Mouse (Mus musculus) liver, embryonic 14.5 days (tissue): ENCODE results near the gene Polr2c. TPM values are rescaled to one million over a fixed set of nuclear protein-coding genes. Genes with fewer than 3 reads are reported as not detected.

ENCODE experiments used
- ATAC-seq: fragments of 200-750 bp; cut with Nextera tagmentation; 2 replicates; pipeline ENCODE4 v1.8.0; 2017; ENCODE audit warnings: moderate number of reproducible peaks, mild to moderate bottlenecking, moderate library complexity; ENCODE audit not compliant: insufficient read depth
- DNase-seq, 3 experiments: peaks; one replicate each; pipeline ENCODE4 v3.0.0-alpha.2; 2012 to 2013; ENCODE audit warnings: low read depth in 3 of 3, low spot score in 3 of 3
- H3K27ac ChIP-seq: fragments of 300-500 bp; sonication (generic); 2 replicates; pipeline ENCODE4 v1.5.1; 2014; ENCODE audit warnings: moderate library complexity, mild to moderate bottlenecking, control low read depth, inconsistent platforms
- H3K27me3 ChIP-seq: fragments of 300-500 bp; sonication (generic); 2 replicates; pipeline ENCODE4 v1.6.1; 2014; ENCODE audit warnings: mild to moderate bottlenecking, low read length, moderate library complexity; ENCODE audit not compliant: control insufficient read depth, insufficient read depth
- H3K36me3 ChIP-seq: fragments of 300-500 bp; sonication (generic); replicated peaks from 2 replicates; pipeline ENCODE4 v1.6.1; 2014; ENCODE audit warnings: low read depth; ENCODE audit not compliant: control insufficient read depth, insufficient read depth
- H3K4me1 ChIP-seq, 2 experiments: fragments of 200-500 bp in 1 of 2; fragments of 300-500 bp in 1 of 2; sonication (generic) in 1 of 2; replicated peaks; 2 replicates each; pipeline ENCODE4 v1.6.1; 2012 to 2014; ENCODE audit warnings: antibody characterized with exemption in 1 of 2, inconsistent platforms in 1 of 2, low read length in 1 of 2; ENCODE audit not compliant: control insufficient read depth in 2 of 2, insufficient read depth in 2 of 2
- H3K4me2 ChIP-seq: fragments of 300-500 bp; sonication (generic); 2 replicates; pipeline ENCODE4 v1.6.1; 2014; ENCODE audit warnings: low read depth, mild to moderate bottlenecking, control low read depth, moderate library complexity
- H3K4me3 ChIP-seq, 2 experiments: fragments of 200-500 bp in 1 of 2; fragments of 300-500 bp in 1 of 2; sonication (generic) in 1 of 2; 2 replicates each; pipeline ENCODE4 v1.5.1; 2012 to 2014; ENCODE audit warnings: low read depth in 2 of 2, low read length in 2 of 2, mild to moderate bottlenecking in 2 of 2, control low read depth in 1 of 2, inconsistent platforms in 1 of 2, moderate library complexity in 1 of 2; ENCODE audit not compliant: insufficient read depth in 1 of 2
- H3K9ac ChIP-seq: fragments of 300-500 bp; sonication (generic); replicated peaks from 2 replicates; pipeline ENCODE4 v1.6.1; 2014; ENCODE audit warnings: mild to moderate bottlenecking, control low read depth, moderate library complexity
- H3K9me3 ChIP-seq: fragments of 300-500 bp; sonication (generic); 2 replicates; pipeline ENCODE4 v1.6.1; 2016; ENCODE audit warnings: low read length, mixed read lengths; ENCODE audit not compliant: control insufficient read depth
- CTCF ChIP-seq: IDR thresholded peaks from 2 replicates; pipeline ENCODE4 v1.5.1; 2016; ENCODE audit warnings: antibody characterized with exemption, low read depth, control low read depth
- EP300 ChIP-seq: IDR thresholded peaks from 2 replicates; pipeline ENCODE4 v1.6.1; 2016; ENCODE audit warnings: antibody characterized with exemption, low read depth
- WGBS: fragments of 180-500 bp; shearing (Covaris S2); extraction: QIAGEN DNeasy Blood & Tissue Kit; methylation state at CpG from one replicate; pipeline ENCODE4 v1.1.7; 2014; ENCODE audit not compliant: insufficient replicate concordance; 5-methylcytosine and 5-hydroxymethylcytosine counted together
- polyA plus RNA-seq, 2 experiments: library from polyadenylated mRNA; depleted of rRNA in 1 of 2; stranded (reverse) in 1 of 2; unstranded in 1 of 2; fragments of >200 nt; fragmentation: Nextera tagmentation in 1 of 2; extraction: Ambion mirVana in 1 of 2; gene quantifications; 2 replicates each; pipeline versions ENCODE4 v1.2.1 to v1.2.3; 2012 to 2014

Gene Polr2c
- polyA plus RNA-seq, 2 experiments, result 51.6 to 73.5 TPM

DNA sequence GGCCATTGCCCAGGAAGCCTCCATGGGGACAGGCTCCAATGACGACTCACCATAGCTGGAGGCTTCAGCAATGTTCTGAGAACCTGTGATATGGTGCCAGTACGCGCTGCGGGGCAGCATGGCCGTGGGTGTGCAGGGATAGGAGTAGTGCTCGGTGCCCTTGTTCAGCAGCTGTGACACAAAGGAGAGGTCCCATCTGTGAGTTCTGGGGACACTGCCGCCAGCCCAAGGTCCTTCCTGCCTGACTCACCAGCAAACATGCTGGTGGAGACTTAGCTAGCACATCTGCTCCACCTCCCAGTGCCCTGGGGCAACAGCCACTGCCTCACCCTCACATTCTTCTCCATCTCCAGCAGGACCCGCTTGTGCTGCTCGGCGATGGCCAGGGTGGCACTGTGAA lies 8.0 kb downstream of the Polr2c start:
- 84% methylated on average over 10 of the region's 10 CpGs for WGBS
- Histone ChIP-seq H3K4me3 (no peak overlapping the region), H3K27me3 (no peaks in the 10 kb centered on the region), H3K4me1 (peaks cover 9 to 16% of the 10 kb centered on the region in 2 experiments), H3K4me2 (no peak overlapping the region), H3K9ac (no peak overlapping the region), H3K27ac (no peak overlapping the region), H3K9me3 (no peaks in the 10 kb centered on the region), H3K36me3 (peaks cover 51% of the 10 kb centered on the region)
- ATAC-seq, result no peak
- no peak for DNase-seq
- TF ChIP-seq EP300 (no peak), CTCF (no peak)

DNA sequence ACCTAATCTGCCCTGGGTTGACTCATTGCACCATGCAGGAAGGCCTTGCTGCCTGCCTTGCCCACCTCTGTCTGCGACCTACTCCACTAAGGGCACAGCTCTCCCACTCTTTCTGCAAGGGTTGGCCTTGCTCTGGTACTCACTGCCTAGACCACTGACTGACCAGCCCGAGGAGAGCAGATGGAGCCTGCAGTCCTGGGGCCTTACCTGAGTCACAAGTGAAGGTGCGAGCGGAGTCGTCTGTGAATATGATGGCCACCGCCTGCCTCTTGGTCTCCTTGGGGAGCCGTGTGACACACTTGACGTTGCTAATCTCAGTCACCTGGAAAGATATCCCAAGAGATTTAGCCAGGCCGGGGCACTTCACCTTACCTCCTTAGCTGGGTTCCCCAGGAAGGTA lies 9.7 kb downstream of the Polr2c start:
- Histone ChIP-seq H3K9ac (no peak overlapping the region), H3K9me3 (no peaks in the 10 kb centered on the region), H3K27ac (no peak overlapping the region), H3K36me3 (peaks cover 47% of the 10 kb centered on the region), H3K4me1 (peaks cover 9 to 22% of the 10 kb centered on the region in 2 experiments), H3K27me3 (no peaks in the 10 kb centered on the region; the same call in 1 of the 2 replicates), H3K4me3 (no peak overlapping the region), H3K4me2 (no peak overlapping the region)
- 81% methylated on average over 9 of the region's 9 CpGs for WGBS
- ATAC-seq, result no peak
- DNase-seq, result no peak
- TF ChIP-seq CTCF (no peak), EP300 (no peak)

DNA sequence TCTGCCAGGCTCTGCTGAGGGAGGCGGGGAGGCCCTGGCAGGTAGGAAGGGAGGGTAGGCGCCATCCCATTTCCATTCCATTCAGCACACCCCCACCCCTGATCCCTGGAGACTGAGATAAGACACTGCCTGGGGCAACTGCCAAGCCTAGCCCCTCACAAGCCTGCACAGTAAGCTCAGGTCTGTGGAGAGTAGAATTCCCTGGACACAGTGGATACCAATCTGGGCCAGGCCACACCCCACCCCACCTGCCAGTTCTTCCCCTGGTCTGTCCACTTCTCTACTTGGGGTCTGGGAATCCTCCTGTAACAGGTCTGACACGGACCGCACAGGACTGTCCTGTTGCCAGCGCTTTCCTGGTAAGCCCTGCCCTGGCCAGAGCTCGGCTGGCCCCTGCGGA lies 11.9 kb downstream of the Polr2c start:
- Histone ChIP-seq H3K4me3 (no peak overlapping the region), H3K4me1 (peaks cover 6% of the 10 kb centered on the region in 2 experiments), H3K27ac (no peak overlapping the region), H3K4me2 (no peak overlapping the region), H3K9me3 (no peaks in the 10 kb centered on the region), H3K27me3 (no peaks in the 10 kb centered on the region; the same call in 1 of the 2 replicates), H3K36me3 (peaks cover 35% of the 10 kb centered on the region), H3K9ac (no peak overlapping the region)
- TF ChIP-seq EP300 (no peak), CTCF (no peak)
- ATAC-seq (no peak), DNase-seq (no peak)
- 73% methylated on average over 7 of the region's 7 CpGs for WGBS

DNA sequence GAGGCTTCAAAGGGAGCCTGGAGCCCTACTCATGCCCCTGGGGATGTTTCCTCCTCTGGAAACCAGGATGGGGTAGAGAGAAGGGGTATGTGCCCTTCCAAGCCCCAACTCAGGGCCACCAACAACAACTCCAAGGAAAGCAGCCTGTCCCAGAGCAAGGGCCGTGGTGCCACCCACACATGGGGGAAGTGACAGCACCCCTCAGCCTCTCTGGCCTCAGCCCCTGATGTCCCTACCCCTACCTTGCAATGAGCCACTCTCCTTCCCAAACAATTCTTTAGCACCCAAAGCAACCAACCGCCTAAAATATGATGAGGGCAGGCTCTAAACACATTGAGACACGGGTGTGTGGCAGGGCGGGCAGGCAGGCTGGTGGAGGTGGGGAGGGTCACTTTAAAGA lies 12.8 kb downstream of the Polr2c start:
- Histone ChIP-seq H3K9ac (no peak overlapping the region), H3K27ac (no peak overlapping the region), H3K27me3 (peaks cover 6% of the 10 kb centered on the region), H3K9me3 (no peaks in the 10 kb centered on the region), H3K4me1 (peaks cover 10 to 15% of the 10 kb centered on the region in 2 experiments), H3K36me3 (peaks cover 26% of the 10 kb centered on the region), H3K4me2 (no peak overlapping the region), H3K4me3 (no peak overlapping the region)
- no peak for DNase-seq
- TF ChIP-seq CTCF (no peak), EP300 (no peak)
- no peak for ATAC-seq
- WGBS, result 54% methylated on average over 4 of the region's 4 CpGs

DNA sequence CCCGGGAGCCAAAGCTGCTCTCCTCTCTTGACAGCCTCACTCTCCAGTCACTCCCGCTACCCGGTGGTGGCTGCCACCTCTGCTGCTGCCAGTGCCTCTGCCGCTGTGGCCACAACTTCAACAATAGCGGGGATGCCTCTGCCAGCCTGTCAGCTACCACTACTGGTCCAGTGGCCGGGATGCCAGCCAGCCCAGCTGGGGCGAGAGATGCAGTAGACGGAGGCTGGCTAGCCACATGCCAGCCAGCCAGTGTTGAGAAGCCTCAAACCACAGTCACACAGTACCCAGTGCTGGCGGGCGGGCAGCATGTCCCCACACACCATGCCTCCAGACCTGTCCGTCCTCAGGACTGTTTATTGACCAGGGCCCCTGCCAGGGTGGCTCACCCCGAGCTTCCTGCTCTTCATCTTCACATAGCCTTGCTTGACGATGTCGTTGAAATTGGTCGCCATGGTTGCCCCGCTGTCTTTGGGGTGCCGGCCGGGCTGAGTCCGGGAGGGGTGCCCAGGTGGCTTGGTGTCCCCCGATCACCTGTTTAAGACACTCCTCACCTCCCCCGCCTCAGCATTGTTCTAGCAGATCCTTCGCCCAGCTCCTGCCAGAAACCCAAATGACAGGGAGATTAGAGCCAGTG lies 13.3 kb downstream of the Polr2c start:
- Histone ChIP-seq H3K27ac (no peak overlapping the region), H3K9ac (no peak overlapping the region), H3K36me3 (peaks cover 20% of the 10 kb centered on the region), H3K27me3 (peaks cover 8% of the 10 kb centered on the region), H3K9me3 (no peaks in the 10 kb centered on the region), H3K4me3 (peak overlapping the region; percentile 9 to 32; a peak in 3 of 4 replicates), H3K4me1 (peaks cover 14 to 16% of the 10 kb centered on the region in 2 experiments), H3K4me2 (peak overlapping the region; percentile 54)
- WGBS, result 18% methylated on average over 22 of the region's 22 CpGs
- no peak for DNase-seq
- TF ChIP-seq CTCF (no peak), EP300 (no peak)
- ATAC-seq, result no peak
